Mouse (Mus musculus): ENCODE measurements around the gene Rasgef1b. TPM values are rescaled to one million over a fixed set of nuclear protein-coding genes. Genes with fewer than 3 reads are reported as not detected.

Rasgef1b gene
- total RNA-seq, 2 experiments from 2014 or later: 12.0 to 12.3 TPM

- intact Hi-C loops (cut with DNase I): no loop called here
- DNase-seq: no peak
Observed at GRCm38 (mm10) chr5:99613321-99614118, 115.3 kb downstream of the Rasgef1b start.

GRCm38 (mm10) chr5:99607602-99608001 is 121.3 kb downstream of the Rasgef1b start:
- DNase-seq: no peak
- intact Hi-C loops (cut with DNase I): no loop called here

GRCm38 (mm10) chr5:99606164-99606858 is 122.6 kb downstream of the Rasgef1b start:
- intact Hi-C loops (cut with DNase I): no loop called here
- no peak for DNase-seq

- DNase-seq: no peak
- intact Hi-C loops (cut with DNase I): no loop called here
Observed at GRCm38 (mm10) chr5:99602244-99603023, 126.4 kb downstream of the Rasgef1b start.

GRCm38 (mm10) chr5:99599376-99599775 is 129.5 kb downstream of the Rasgef1b start:
- no peak for DNase-seq
- intact Hi-C loops (cut with DNase I): no loop called here

GRCm38 (mm10) chr5:99598470-99599110 is 130.3 kb downstream of the Rasgef1b start:
- no peak for DNase-seq
- intact Hi-C loops (cut with DNase I): no loop called here

- no peak for DNase-seq
- intact Hi-C loops (cut with DNase I): no loop called here
Observed at GRCm38 (mm10) chr5:99597701-99598100, 131.2 kb downstream of the Rasgef1b start.

GRCm38 (mm10) chr5:99591348-99591747 is 137.5 kb downstream of the Rasgef1b start:
- DNase-seq: no peak
- intact Hi-C loops (cut with DNase I): no loop called here

GRCm38 (mm10) chr5:99590539-99590938 is 138.3 kb downstream of the Rasgef1b start:
- DNase-seq: no peak
- intact Hi-C loops (cut with DNase I): no loop called here

- no peak for DNase-seq
- intact Hi-C loops (cut with DNase I): no loop called here
Observed at GRCm38 (mm10) chr5:99587994-99588393, 140.9 kb downstream of the Rasgef1b start.

- no peak for DNase-seq
- intact Hi-C loops (cut with DNase I): no loop called here
Observed at GRCm38 (mm10) chr5:99587589-99587988, 141.3 kb downstream of the Rasgef1b start.

- no peak for DNase-seq
- intact Hi-C loops (cut with DNase I): no loop called here
Observed at GRCm38 (mm10) chr5:99586287-99586686, 142.6 kb downstream of the Rasgef1b start.

- DNase-seq: no peak
- intact Hi-C loops (cut with DNase I): no loop called here
Observed at GRCm38 (mm10) chr5:99585166-99585898, 143.5 kb downstream of the Rasgef1b start.

GRCm38 (mm10) chr5:99584266-99584665 is 144.6 kb downstream of the Rasgef1b start:
- DNase-seq: peak; percentile 21 to 46
- intact Hi-C loops (cut with DNase I): no loop called here

GRCm38 (mm10) chr5:99582055-99582454 is 146.8 kb downstream of the Rasgef1b start:
- intact Hi-C loops (cut with DNase I): no loop called here
- no peak for DNase-seq

- intact Hi-C loops (cut with DNase I): loop anchor here (1.0 to 10.0 kb wide), 6 partner anchors 101 to 376 kb away; no protein-coding TSS in a partner anchor
- peak; percentile 73 to 82 for DNase-seq
Observed at GRCm38 (mm10) chr5:99578692-99579091, 150.2 kb downstream of the Rasgef1b start.

- intact Hi-C loops (cut with DNase I): loop anchor here (5.0 to 10.0 kb wide), 4 partner anchors 99 to 326 kb away; no protein-coding TSS in a partner anchor
- DNase-seq: peak; percentile 25 to 28
Observed at GRCm38 (mm10) chr5:99575897-99576296, 153.0 kb downstream of the Rasgef1b start.

GRCm38 (mm10) chr5:99564501-99565323 is 164.2 kb downstream of the Rasgef1b start:
- intact Hi-C loops (cut with DNase I): no loop called here
- no peak for DNase-seq

- intact Hi-C loops (cut with DNase I): no loop called here
- peak in 1 of 2 experiments; percentile 6 for DNase-seq
Observed at GRCm38 (mm10) chr5:99562096-99562495, 166.8 kb downstream of the Rasgef1b start.
